Mouse (Mus musculus): ENCODE results near the gene Srp72. TPM values are rescaled to one million over a fixed set of nuclear protein-coding genes. Genes with fewer than 3 reads are reported as not detected.

The Srp72 gene
- polyA plus RNA-seq, 1 experiment from 2014 or later: 92.3 TPM

Other genes starting within 250 kb of the Srp72 start
- 18.2 and 18.4 TPM in 2 replicates for gene Aasdh, start 69.2 kb upstream of the Srp72 start, polyA plus RNA-seq (2014; fragmentation: Nextera tagmentation; extraction: Ambion mirVana)
- gene Paics, start 23.4 kb upstream of the Srp72 start, polyA plus RNA-seq (2014; fragmentation: Nextera tagmentation; extraction: Ambion mirVana): 260 and 276 TPM in 2 replicates
- 16.3 and 19.5 TPM in 2 replicates for gene Ppat, start 23.1 kb upstream of the Srp72 start, polyA plus RNA-seq (2014; fragmentation: Nextera tagmentation; extraction: Ambion mirVana)
- gene Arl9, start 29.4 kb downstream of the Srp72 start, polyA plus RNA-seq (2014; fragmentation: Nextera tagmentation; extraction: Ambion mirVana): not detected in 2 replicates
- 0.26 and 0.33 TPM in 2 replicates for gene Thegl, start 41.3 kb downstream of the Srp72 start, polyA plus RNA-seq (2014; fragmentation: Nextera tagmentation; extraction: Ambion mirVana)
- gene Hopx, start 140.4 kb downstream of the Srp72 start, polyA plus RNA-seq (2014; fragmentation: Nextera tagmentation; extraction: Ambion mirVana): 2.7 and 3.4 TPM in 2 replicates
- gene Spink2, start 236.8 kb downstream of the Srp72 start, polyA plus RNA-seq (2014; fragmentation: Nextera tagmentation; extraction: Ambion mirVana): 0.75 and 0.99 TPM in 2 replicates

Measured in forebrain, embryonic 14.5 days (tissue).